Mouse (Mus musculus) neural tube, embryonic 10.5 days (tissue): ENCODE measurements around the gene Polr3a.
"Not testable (repeated sequence)": the region's sequence is repeated elsewhere in the genome, so short reads cannot be mapped to it uniquely, and the experiment has no call there.

ENCODE experiments used
- DNase-seq: peaks from one replicate; pipeline ENCODE4 v3.0.0-alpha.2; 2017; ENCODE audit warnings: low spot score; ENCODE audit errors: extremely low spot score

Gene Polr3a

GRCm38 (mm10) chr14:24493256-24493655, 6.4 kb upstream of the Polr3a start:
- no peak for DNase-seq

- no peak for DNase-seq
These were observed 4.6 kb upstream of the Polr3a start for GRCm38 (mm10) chr14:24491266-24491981.

GRCm38 (mm10) chr14:24490468-24491265, 3.8 kb upstream of the Polr3a start:
- DNase-seq = peak; percentile 99

GRCm38 (mm10) chr14:24489772-24490171, 2.9 kb upstream of the Polr3a start:
- DNase-seq = not testable (repeated sequence)

- DNase-seq = no peak
These were observed 554 bp downstream of the Polr3a start for GRCm38 (mm10) chr14:24486241-24486767.

- DNase-seq = no peak
These were observed 18.1 kb downstream of the Polr3a start for GRCm38 (mm10) chr14:24468806-24469205.

- DNase-seq = no peak
These were observed 28.7 kb downstream of the Polr3a start for GRCm38 (mm10) chr14:24458191-24458590.

GRCm38 (mm10) chr14:24443529-24443928, 43.3 kb downstream of the Polr3a start:
- not testable (repeated sequence) for DNase-seq
